Mouse (Mus musculus): ENCODE data around the gene Zfp697. TPM values are rescaled to one million over a fixed set of nuclear protein-coding genes. Genes with fewer than 3 reads are reported as not detected.
"Not testable (repeated sequence)": the region's sequence is repeated elsewhere in the genome, so short reads cannot be mapped to it uniquely, and the experiment has no call there.

Gene Zfp697
- polyA plus RNA-seq, 1 experiment from 2014 or later: 21.5 TPM

- 41% methylated on average over 3 of the region's 3 CpGs for WGBS
- H3K4me1 ChIP-seq (ENCODE audit: control insufficient read depth, insufficient read depth, low read length); H3K27me3 ChIP-seq (ENCODE audit: control insufficient read depth, insufficient read depth, low read length); H3K27ac ChIP-seq (ENCODE audit: low read depth, low read length); H3K4me3 ChIP-seq (ENCODE audit: low read length); H3K36me3 ChIP-seq (ENCODE audit: control insufficient read depth, insufficient read depth, low read length); H3K9me3 ChIP-seq (ENCODE audit: control insufficient read depth, low read length); H3K4me2 ChIP-seq (replicated peaks; ENCODE audit: low read depth, low read length); H3K9ac ChIP-seq (ENCODE audit: low read depth, low read length); ATAC-seq (ENCODE audit: low FRiP score, low TSS enrichment): not testable (repeated sequence)
These were observed 60.0 kb downstream of the Zfp697 start for GRCm38 (mm10) chr3:98442245-98442644.

DNA sequence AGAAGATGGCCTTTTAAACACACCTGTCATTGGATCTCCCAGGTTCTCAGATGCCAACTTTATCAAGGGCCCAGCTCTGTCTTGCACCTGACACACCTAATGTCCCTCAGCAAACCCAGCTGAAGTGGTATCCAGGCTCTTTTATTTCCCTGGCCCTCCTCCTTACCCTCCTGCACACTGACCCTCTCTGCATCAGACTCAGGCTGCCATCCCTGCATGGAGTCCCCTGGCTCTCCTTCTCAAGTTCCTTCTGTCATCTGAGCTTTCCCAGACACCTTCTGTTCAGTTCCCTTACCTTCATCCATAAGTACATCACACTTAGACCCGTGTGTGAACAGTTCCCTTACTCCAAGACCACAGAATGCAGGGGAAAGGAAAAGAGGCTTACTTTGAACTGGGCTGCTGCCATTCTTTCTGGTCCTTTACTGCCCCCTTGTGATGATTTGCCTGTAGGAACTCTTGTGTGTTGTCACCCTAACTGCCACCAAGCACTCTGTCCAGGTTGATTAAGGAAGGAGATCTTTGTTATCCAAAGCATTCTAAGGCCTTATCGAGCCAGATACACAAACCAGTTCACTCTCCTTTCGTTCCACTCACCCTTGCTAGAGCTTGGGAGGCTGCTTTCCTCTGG is 61.0 kb downstream of the Zfp697 start:
- H3K4me1 ChIP-seq (ENCODE audit: control insufficient read depth, insufficient read depth, low read length); H3K9me3 ChIP-seq (ENCODE audit: control insufficient read depth, low read length); H3K27me3 ChIP-seq (ENCODE audit: control insufficient read depth, insufficient read depth, low read length); H3K4me2 ChIP-seq (replicated peaks; ENCODE audit: low read depth, low read length); H3K4me3 ChIP-seq (ENCODE audit: low read length); H3K36me3 ChIP-seq (ENCODE audit: control insufficient read depth, insufficient read depth, low read length); H3K9ac ChIP-seq (ENCODE audit: low read depth, low read length); H3K27ac ChIP-seq (ENCODE audit: low read depth, low read length): not testable (repeated sequence)
- WGBS: 15% methylated on average over 3 of the region's 3 CpGs
- ATAC-seq (ENCODE audit: low FRiP score, low TSS enrichment): peak; percentile 52; the same call in 1 of the 2 replicates

DNA sequence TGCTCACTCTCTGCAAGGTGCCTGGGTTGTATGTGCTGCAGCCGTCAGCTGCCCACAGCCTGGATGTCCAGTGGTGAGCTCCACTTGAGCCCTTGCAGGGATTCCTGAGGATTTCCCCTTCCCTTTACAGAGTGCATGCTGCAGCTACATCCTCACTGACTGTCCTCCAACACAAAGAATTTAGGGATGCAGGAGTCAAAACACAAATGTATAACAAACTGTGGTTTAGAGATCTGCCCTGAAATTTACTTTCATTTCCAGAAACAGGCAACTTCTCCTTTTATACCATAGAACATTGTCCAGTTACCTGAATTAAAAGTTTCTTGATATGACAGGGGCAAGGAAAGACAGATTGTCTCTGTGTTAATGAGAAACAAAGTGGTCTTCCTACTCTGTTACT is 61.7 kb downstream of the Zfp697 start:
- ATAC-seq (ENCODE audit: low FRiP score, low TSS enrichment); H3K27ac ChIP-seq (ENCODE audit: low read depth, low read length); H3K36me3 ChIP-seq (ENCODE audit: control insufficient read depth, insufficient read depth, low read length); H3K9me3 ChIP-seq (ENCODE audit: control insufficient read depth, low read length); H3K4me1 ChIP-seq (ENCODE audit: control insufficient read depth, insufficient read depth, low read length); H3K4me2 ChIP-seq (replicated peaks; ENCODE audit: low read depth, low read length); H3K4me3 ChIP-seq (ENCODE audit: low read length); H3K9ac ChIP-seq (ENCODE audit: low read depth, low read length); H3K27me3 ChIP-seq (ENCODE audit: control insufficient read depth, insufficient read depth, low read length): not testable (repeated sequence)
- WGBS: 83% methylated on average over 1 of the region's 1 CpGs

DNA sequence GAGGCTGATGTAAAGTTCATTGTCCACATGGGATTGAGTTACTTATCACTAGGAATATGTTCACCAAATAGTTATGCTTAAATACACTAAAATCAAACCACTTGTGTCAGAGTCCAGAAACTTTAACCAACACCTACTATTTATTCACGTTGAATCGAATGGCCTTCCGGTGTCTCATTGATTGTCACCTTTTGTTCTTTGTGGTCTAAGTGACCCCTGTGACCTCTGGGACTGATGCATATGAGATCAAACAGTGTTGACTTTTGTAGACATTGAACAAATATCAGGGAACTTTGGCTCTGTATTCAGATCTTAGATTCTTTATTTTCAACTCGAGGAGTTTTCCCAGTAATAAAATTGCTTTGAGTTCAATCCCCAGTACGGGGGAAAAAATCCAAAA is 71.5 kb downstream of the Zfp697 start:
- not testable (repeated sequence) for H3K27me3 ChIP-seq (ENCODE audit: control insufficient read depth, insufficient read depth, low read length); ATAC-seq (ENCODE audit: low FRiP score, low TSS enrichment); H3K4me3 ChIP-seq (ENCODE audit: low read length); H3K4me2 ChIP-seq (replicated peaks; ENCODE audit: low read depth, low read length); H3K9me3 ChIP-seq (ENCODE audit: control insufficient read depth, low read length); H3K27ac ChIP-seq (ENCODE audit: low read depth, low read length); H3K4me1 ChIP-seq (ENCODE audit: control insufficient read depth, insufficient read depth, low read length); H3K36me3 ChIP-seq (ENCODE audit: control insufficient read depth, insufficient read depth, low read length); H3K9ac ChIP-seq (ENCODE audit: low read depth, low read length)
- WGBS: 94% methylated on average over 4 of the region's 5 CpGs

DNA sequence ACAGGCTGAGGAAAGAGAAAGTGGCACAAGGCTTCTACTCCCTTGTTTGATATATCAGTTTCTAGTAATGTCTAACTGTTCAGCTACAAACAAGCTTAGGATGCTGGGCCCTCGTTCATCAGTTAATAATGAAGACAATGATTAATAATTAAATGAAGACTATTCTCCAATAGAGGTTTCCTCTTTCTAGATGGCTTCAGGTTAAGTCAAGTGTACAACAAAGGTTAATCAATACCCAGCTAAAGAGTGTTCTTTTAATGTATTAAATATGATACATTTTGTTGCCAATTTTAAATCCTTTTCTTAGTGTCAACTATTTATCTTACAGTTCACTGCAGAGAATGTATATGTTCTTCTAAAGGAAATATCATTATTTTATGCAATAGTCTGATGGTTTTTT is 74.8 kb downstream of the Zfp697 start, which contains the start of gene Gm4450:
Gene Gm4450, minus strand, starts transcription at position 101 of the 400 bp plus-strand sequence.
- WGBS: no CpG with 5 or more reads among the region's 1 CpGs
- H3K27me3 ChIP-seq (ENCODE audit: control insufficient read depth, insufficient read depth, low read length); H3K4me1 ChIP-seq (ENCODE audit: control insufficient read depth, insufficient read depth, low read length); H3K4me3 ChIP-seq (ENCODE audit: low read length); H3K9me3 ChIP-seq (ENCODE audit: control insufficient read depth, low read length); H3K36me3 ChIP-seq (ENCODE audit: control insufficient read depth, insufficient read depth, low read length); H3K4me2 ChIP-seq (replicated peaks; ENCODE audit: low read depth, low read length); H3K27ac ChIP-seq (ENCODE audit: low read depth, low read length); ATAC-seq (ENCODE audit: low FRiP score, low TSS enrichment); H3K9ac ChIP-seq (ENCODE audit: low read depth, low read length): not testable (repeated sequence)

DNA sequence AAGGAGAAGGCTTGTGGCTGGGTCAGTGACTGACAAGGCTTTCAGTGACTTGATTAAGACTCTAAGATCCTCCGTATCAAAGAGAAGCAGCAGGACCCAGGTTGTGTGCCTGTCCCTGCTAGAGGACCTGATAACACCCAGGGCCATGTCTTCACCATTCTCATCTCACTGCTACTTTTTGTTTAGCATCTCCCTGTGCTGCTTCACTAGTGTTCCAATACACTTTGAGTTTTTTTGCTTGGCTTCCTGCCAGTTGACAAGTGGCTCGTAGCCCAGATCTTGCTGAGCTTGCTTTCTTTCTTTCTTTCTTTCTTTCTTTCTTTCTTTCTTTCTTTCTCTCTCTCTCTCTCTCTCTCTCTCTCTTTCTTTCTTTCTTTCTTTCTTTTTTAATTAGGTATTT is 87.1 kb downstream of the Zfp697 start:
- WGBS: 50% methylated on average over 1 of the region's 2 CpGs
- not testable (repeated sequence) for H3K9ac ChIP-seq (ENCODE audit: low read depth, low read length)

DNA sequence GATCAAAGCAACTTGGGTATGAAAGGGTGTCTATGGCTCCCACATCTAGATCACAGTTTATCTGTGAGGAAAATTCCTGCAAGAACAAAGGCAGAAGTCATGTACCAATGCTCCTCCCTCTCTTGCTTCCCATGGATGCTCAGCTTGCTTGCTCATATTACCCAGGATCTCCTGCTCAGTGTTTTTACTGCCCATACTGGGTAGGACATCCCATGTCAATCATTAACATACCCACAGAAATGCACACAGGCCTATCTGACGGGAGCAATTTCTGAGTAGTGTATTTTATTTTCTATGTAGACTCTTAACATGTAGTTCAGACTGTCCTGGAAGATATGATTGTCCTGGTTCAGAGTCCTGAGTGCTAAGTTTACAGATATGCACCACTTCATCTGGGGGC is 88.8 kb downstream of the Zfp697 start:
- not testable (repeated sequence) for ATAC-seq (ENCODE audit: low FRiP score, low TSS enrichment); H3K4me3 ChIP-seq (ENCODE audit: low read length); H3K9me3 ChIP-seq (ENCODE audit: control insufficient read depth, low read length); H3K27ac ChIP-seq (ENCODE audit: low read depth, low read length); H3K4me1 ChIP-seq (ENCODE audit: control insufficient read depth, insufficient read depth, low read length); H3K27me3 ChIP-seq (ENCODE audit: control insufficient read depth, insufficient read depth, low read length); H3K4me2 ChIP-seq (replicated peaks; ENCODE audit: low read depth, low read length); H3K9ac ChIP-seq (ENCODE audit: low read depth, low read length); H3K36me3 ChIP-seq (ENCODE audit: control insufficient read depth, insufficient read depth, low read length)
- no CpG with 5 or more reads among the region's 1 CpGs for WGBS

More for the DNA sequence above, 87.1 kb downstream of the Zfp697 start:
- H3K36me3 ChIP-seq (ENCODE audit: control insufficient read depth, insufficient read depth, low read length); H3K9me3 ChIP-seq (ENCODE audit: control insufficient read depth, low read length); H3K4me3 ChIP-seq (ENCODE audit: low read length); H3K27ac ChIP-seq (ENCODE audit: low read depth, low read length); H3K4me1 ChIP-seq (ENCODE audit: control insufficient read depth, insufficient read depth, low read length); ATAC-seq (ENCODE audit: low FRiP score, low TSS enrichment); H3K4me2 ChIP-seq (replicated peaks; ENCODE audit: low read depth, low read length); H3K27me3 ChIP-seq (ENCODE audit: control insufficient read depth, insufficient read depth, low read length): not testable (repeated sequence)

GRCm38 (mm10) chr3:98471499-98471898 is 89.2 kb downstream of the Zfp697 start:
- ATAC-seq (ENCODE audit: low FRiP score, low TSS enrichment); H3K9ac ChIP-seq (ENCODE audit: low read depth, low read length); H3K4me3 ChIP-seq (ENCODE audit: low read length); H3K27ac ChIP-seq (ENCODE audit: low read depth, low read length); H3K27me3 ChIP-seq (ENCODE audit: control insufficient read depth, insufficient read depth, low read length); H3K9me3 ChIP-seq (ENCODE audit: control insufficient read depth, low read length); H3K4me2 ChIP-seq (replicated peaks; ENCODE audit: low read depth, low read length); H3K36me3 ChIP-seq (ENCODE audit: control insufficient read depth, insufficient read depth, low read length); H3K4me1 ChIP-seq (ENCODE audit: control insufficient read depth, insufficient read depth, low read length): not testable (repeated sequence)

DNA sequence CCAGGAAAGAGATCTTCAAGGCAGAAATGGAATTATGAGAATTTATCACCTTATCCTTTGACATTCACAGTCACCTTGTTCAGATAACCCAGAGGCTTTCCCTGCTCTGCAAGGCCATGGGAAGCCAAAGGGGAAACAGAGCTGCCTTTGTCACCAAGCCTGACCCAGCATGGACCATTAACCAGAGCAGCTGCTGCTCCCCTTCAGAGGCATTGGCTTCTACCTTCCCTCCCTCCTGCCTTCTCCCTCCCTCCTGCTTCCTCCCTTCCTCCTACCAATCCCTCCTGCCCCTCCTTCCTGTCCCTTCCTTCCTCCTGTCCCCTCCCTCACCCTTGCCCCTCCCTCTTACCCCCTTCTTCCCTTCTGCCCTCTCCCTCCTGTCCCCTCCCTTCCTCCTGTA is 111.9 kb downstream of the Zfp697 start:
- H3K4me1 ChIP-seq (ENCODE audit: control insufficient read depth, insufficient read depth, low read length); H3K4me3 ChIP-seq (ENCODE audit: low read length); H3K27ac ChIP-seq (ENCODE audit: low read depth, low read length); H3K9ac ChIP-seq (ENCODE audit: low read depth, low read length); H3K27me3 ChIP-seq (ENCODE audit: control insufficient read depth, insufficient read depth, low read length); H3K9me3 ChIP-seq (ENCODE audit: control insufficient read depth, low read length); H3K36me3 ChIP-seq (ENCODE audit: control insufficient read depth, insufficient read depth, low read length); H3K4me2 ChIP-seq (replicated peaks; ENCODE audit: low read depth, low read length): not testable (repeated sequence)
- ATAC-seq (ENCODE audit: low FRiP score, low TSS enrichment): peak; percentile 86
